Mouse (Mus musculus) cerebellum, adult 9-11 months (tissue): ENCODE results near the gene Diaph3.

ENCODE experiments used
- DNase-seq: peaks from one replicate; pipeline ENCODE4 v3.0.0; 2022

Gene Diaph3

DNA sequence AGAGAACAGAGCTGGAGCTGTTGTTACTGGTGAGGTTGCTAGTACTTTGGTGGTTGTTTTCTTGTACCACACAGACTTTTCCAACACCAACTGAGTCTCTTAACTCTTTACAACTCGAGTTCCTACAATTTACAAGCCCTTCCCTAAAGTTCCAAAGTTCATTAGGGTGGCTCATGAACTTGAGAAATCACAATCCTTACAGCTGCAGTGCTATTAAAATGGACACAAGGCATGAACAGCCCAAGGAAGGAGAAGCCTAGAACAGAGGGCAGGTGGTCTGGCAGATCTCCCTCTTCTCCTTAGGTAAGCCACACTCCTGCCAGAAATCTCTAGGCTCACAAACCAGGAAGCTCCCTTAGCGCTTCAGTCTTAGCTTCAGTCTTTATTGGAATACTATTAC, 303.4 kb downstream of the Diaph3 start:
- no peak for DNase-seq

DNA sequence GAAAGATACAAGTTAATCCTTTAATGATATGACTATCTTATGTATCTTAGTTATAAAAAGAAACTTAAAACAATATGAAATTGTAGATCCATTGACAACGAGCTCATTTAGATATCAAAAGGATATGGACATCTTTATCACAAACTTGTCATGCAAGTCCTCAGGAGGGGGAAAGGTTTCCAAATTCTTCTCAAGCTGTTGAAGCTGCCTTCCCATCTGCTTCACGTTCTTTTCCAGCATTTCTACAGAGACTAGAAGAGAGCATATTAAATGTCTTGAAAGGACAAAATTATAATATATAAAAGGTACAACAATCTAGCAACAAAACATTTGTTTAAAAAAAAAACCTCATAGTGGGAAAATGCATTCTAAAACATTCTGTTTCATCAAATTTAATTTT, 306.2 kb downstream of the Diaph3 start:
- DNase-seq: no peak

DNA sequence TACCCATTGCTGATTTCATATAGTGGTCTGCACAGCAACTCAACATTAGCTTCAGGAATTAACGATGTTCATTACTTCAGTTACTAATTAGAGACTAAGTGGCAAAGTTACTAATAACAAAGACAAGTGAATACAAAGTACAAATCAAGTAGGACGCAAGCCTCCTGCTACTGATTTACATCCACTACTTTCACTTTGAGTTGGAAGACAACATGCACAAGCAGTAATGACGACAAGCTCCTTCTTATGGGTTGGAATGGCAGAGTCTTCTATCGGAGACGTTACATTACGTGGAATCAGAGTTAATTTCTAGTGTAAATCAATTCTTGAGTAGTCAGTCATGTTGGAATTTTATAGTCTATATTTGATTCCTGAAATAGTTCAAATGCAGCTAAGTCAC, 306.8 kb downstream of the Diaph3 start:
- DNase-seq: no peak

DNA sequence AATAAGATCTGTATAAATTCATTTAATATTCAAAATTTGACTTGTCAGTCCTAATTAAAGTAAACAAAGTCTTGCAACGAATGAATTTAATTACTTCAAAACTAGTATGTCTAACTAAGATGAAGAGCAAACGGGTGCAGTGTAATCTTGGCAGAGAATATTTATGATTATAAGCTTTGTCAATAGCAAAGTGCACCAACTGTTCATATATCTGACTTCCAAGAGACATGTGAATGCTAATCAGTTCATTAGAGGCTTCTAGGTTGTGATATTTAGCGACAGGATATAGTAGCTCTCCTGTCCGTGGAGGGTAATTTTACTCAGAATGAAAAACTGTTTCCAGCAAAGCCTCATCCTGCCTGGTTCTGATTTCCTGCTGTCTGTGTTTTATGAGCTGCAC, 308.0 kb downstream of the Diaph3 start:
- DNase-seq: no peak

DNA sequence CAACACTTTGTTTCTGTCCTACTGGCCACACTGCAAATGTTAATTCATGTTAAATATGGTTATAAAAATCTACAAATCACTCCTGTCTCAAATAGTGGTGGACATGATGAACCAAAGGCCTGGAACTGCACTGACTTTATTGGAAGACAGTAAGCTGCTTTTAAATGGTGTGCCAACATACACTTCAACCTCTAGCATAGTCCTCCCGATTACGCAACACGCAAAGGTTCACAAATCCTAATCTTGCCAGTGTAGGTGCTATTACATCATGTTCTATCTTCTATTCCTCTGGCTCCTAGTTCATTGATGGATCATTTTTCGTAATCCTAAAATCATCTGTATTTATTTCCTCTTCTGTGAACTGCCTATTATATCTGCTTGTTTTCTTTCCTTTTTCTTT, 324.8 kb downstream of the Diaph3 start:
- no peak for DNase-seq

DNA sequence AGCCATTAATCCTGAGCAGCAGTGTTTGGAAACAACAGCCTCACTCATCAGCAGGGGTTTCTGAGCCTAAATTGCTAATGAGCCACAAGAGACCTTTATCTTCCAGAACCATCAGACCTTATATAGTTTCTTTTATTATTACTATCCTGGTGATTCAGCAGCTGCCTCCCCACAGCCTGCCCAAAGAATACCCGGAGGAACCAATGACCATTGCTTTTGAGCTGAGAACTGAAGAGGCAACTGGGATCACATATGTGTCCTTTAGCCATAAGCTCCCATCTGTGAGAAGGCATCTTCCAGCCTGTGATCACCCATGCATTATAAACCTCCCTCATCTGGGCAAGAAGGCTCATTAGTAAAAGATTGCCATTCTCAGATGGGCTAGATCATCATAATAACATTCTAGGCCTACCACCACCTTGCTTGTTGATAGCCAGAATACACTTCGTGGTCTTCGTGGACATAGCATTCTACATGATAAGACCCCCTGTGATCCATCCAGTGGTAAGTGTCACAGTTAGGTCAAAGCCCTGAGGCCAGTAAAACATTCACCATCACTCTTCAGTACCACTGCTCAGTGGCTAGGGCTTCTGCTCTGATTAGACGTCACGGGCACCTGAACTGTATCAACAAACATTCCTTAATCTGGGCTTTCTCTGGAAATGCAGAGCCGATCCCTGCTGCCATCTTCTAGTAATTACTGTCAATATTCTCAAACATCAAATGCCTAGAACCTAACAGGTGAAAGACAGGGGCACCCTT, 352.0 kb downstream of the Diaph3 start:
- DNase-seq: no peak

DNA sequence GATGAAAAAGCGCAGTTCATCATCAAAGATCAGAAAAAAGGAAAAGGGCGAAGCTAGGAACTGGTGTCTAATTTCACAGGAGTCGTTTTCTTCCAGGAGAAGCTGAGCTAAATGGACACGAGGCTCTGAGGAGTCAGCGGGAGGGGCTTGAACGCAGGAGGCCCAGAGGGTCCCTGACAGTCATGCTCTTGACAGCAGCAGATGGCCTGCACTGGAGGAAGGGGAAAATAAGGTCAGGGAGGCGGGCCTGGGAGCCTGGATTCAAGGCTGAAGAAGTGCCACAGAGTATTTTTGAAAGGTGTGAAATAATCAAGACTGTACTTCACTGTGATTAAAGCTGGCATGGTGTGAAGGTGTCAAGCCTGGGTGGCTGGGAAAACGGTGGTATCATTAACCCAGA, 354.2 kb downstream of the Diaph3 start:
- DNase-seq: peak; percentile 16

DNA sequence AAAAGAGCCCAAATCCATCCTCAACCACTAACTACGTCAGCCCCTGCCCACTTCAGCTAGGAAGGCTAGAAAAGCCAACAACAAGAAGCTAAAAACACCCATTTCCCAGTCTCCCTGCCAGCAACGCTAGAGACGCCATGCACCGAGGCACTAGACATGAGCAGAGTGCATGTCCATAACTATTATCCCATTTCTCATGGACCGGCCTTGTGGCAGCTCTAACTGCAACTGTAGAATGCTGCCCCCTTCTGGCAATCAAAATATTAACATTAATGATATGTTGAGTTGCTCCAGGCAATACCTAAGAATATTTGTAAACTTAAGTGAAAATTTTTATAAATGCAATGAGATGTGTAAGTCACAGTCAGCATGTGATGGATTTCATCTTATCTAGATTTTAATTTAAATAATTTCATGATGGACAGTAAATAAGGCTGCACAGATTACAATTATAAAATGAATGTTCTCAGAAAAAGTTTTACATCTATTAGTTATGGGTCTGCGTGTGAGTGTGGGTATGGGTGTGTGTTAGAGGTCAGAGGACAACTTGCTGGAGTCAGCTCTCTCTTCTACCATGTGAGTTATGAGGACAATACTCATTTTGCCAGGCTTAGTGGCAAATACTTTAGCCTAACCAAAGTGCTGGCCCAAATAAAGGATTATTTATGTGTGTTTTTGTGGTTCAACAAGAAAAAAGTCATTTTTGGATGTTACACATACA, 359.3 kb downstream of the Diaph3 start:
- peak; percentile 5 for DNase-seq

DNA sequence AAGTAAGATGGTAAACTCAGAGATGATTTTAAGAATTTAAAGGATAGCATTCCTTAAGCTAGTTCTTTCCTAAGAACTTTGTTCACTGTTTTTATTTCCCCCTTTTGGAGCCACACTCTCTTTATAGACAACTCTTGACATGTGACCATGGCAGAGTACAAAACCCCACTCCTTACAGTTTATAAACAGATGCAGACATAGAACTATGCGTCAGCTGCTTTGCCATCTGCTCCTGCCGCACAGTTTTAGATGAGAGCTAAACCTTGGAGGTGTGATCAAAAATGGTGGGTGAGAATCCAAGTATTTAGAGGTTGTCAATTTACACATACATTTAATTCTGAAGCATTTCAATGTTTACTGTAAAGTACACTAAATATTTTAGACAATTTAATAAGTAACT, 367.7 kb downstream of the Diaph3 start:
- DNase-seq: no peak

DNA sequence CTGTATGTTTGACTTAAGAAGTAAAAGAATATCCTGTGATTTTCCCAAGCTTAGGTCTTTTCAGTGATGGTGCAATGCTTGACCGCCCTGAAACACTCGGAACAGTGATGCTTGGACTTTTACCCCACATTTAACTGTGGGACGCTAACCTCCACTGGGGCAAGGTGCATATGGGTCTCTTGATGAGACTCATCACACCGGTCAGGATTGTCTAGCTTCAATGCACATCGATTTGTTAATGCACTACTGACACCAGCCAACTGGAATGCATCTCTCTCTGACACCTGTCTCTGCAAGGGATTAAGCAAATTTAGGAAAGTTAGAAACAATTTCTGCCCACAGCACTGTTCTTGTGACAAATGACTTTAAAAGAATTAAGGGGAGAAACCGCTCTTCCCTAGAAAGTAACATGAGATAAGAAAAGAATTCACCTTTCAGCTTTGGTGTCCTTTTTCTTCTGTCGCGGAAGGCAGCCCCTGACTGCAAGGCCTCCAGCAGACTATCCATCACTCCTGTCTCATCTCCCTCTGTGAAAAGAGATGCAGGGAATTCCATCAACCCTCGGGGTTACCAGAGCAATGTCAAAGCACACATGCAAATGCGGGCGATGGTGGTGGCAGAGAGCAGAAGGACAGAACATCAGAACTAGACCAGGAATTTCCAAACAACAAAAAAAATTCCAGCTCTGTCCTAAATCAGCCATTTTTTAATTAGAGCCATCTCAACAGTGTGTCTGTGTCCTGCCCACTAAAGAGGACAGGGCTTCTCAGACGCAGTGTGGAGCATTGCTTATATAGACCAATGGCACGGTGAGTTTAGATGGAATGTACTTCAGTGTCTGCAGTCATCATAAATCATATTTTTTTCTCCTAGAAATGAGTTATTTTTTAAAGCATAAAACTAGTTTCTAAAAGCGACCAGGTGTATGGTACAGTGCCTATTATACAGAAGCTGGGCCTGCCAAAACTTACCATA, 368.6 kb downstream of the Diaph3 start:
- DNase-seq: no peak

DNA sequence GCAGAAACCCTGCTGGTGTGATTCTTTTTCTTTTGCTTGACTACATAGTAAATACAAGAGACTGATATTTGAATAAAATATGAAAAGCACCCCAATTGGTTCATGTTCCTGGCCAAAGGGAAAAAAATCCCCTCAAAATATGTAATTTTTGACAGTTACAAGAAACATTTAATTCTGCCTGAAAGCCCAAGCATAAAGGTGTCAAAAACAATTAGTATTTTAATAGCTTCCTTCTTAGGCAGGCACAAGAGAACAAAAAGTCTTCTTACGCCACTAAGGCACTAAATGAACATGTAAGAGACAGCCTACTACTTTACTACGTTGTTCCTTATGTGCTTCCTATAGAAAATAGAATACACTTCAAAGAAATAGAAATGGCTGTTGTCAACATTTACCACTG, 376.7 kb downstream of the Diaph3 start:
- DNase-seq: no peak

DNA sequence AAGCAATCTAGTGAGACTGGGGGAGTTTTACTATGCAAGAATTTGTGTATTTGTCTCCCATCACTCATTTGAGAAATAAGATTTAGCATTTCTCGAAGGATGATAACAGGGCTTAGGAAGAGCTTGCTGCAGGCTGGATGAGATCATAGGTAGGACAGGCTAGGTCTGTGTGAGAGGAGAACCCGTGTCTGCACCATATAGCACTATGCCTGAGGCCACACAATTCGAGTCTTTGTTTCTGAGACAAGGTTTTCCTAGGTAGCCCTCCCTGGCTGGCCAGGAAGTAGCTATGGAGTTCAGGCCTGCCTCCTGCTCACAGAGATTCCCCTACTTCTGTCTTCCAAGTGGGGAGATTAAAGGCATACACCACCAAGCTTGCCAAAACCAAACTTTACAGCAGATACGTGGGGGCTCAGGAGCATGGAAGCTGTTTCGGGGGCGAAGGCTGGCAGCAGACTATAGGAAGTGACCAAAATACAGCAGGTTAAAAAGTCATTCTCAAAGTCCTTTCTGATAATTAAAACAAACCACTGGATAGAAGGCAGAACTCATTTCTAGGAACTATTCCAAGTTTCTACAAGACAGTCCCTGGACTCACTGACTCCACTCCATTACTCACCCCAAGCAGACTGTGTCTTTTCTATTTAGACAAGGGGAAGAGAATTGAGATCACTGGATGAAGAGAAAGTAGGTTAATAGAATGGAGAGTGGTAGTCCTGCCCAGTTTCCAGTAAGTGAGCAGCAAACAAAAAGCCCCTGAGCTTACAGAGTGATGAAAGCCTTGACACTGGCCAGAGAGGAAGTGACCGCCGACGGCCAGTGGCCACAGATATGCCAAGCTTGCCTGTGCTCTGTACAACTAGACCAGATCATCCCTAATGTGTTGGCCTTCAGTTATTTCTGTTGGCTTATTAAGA, 383.2 kb downstream of the Diaph3 start:
- peak; percentile 7 for DNase-seq

DNA sequence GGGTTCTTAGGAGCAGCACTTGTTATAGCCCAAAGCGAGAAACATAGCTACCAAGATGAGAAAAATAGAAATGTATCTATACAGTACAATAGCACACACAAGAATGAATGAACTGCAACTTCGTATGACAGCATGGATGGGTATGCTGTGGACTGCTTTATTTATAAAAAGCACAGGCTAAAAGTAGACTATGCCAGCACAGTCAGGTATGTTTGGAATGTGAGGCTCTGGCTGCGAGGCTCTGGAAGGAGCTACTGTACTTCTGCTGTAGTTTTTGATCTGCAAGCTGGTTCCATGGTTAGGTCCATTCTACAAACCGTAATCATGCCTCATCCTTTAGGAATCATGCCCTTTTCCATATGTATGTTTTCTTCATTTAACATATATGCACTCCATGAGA, 383.9 kb downstream of the Diaph3 start:
- no peak for DNase-seq

DNA sequence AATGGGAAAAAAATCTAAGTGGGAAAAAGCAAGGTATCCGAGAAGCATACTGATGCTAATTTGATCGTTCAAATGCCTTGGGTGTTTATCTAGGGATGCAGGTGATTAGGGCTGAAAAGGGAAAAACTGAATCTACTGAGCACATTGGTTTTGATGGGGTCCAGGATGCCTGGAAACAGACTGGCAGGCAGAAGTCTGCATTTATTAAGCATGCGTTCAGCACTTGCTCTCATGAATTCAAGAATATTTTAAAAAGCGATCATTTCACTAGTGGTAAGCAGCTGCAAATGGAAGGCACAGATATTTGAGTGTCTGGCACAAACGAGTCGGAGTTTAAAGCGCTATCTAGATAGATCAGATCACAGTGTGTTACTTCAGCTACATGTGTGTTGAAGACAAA, 390.7 kb downstream of the Diaph3 start:
- no peak for DNase-seq

DNA sequence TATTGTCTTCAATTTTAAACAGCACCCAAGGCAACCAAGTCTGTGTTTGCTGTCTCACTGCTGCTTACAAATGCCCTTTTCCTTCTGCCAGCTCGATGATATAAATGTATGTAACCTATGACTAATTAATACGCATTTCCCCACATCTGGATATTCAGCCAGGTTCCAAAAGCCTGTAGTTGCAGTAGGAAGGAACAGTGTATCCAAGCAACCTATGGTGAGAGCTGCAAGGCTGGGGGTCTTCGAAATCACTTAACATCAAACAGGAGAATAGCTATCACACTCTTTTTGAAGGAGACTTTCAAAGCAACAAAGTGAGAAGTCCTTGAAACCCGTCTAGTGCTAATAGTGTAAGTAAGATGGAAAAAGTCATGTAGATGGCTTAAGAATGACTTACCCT, 391.6 kb downstream of the Diaph3 start:
- no peak for DNase-seq

DNA sequence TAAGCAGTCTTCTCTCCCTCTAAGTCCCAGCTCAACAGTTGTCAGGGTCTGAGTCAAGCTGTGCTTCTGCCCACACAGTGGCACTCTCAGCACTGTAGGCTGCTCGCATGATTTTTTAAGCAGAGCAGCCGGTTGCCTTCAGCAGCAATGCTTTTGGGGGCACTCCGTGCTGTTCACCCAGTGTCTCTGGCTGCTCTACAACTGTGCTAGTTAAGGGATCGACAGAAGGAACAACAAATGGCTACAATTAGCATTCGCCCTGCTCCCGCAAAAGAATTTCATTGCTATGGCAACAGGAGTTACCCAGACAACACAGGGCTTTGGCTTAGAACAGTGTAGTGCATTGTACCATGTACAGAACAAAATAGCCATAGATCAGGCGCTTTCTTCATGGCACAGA, 392.2 kb downstream of the Diaph3 start:
- DNase-seq: peak; percentile 24

DNA sequence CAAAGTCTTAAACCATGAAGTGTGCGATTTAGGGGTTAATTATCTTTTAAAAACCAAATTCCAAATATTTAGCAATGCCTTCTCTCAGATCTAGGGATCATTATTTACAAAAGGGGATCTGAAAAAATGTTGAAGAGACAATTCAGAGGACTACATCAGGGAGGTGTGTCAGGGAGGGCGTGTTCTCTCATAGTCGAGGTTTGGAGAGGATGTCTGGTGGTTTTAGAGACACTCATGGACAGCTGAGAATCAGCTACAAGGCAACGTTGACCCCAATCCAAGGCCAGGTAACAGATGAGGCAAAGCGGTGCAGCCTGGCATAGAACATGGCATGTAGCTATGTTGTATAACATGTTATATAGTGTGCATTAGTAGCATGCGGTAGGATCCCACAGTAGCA, 396.5 kb downstream of the Diaph3 start:
- DNase-seq: no peak

DNA sequence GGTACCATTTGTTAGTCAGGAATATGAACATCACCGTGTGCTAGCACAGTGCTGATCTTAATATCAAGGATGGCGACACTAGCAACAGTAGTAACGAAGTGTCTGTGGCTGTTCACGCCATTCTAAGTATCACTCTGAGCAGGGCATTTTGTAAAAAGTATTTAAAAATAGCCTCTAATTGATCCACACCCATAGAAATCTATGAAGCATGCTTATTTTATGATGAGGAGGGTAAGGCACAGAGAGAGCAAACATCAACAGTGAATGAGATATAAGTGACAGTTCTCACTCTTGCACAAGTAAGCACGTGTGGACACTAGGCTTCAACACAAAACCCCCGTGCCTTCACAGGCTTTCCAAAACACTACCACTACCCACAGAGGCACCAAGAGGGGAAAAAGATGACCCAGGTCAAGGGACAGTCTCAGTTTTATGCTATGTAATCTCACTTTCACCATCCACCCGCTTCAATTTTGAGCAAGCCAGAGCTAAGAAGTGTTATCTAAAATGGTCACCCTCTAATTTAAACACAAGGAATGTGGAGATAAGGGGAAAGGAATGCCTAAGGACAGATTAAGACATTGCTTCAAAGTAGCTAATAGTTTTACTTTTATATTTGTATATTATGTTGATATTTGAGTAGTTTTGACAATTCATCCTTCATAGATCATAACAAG, 399.0 kb downstream of the Diaph3 start:
- no peak for DNase-seq

DNA sequence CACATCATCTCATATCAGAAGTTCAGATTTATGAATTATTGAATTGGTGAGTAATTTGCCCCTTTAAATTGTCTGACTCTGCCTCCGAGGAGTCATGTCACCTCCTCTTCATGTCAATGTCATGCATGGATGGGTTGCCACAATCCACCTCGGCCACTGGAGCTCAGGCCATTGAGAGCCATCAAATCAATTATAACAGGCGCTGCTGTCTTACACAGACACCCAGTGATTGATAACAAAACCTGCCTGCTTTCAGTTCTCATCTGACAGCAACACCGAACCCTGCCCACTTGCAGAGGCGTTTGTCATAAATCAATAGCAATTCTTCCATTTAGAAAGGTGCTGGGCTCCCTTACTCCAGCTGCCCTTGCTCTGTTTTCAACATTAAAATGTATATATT, 402.1 kb downstream of the Diaph3 start:
- no peak for DNase-seq

DNA sequence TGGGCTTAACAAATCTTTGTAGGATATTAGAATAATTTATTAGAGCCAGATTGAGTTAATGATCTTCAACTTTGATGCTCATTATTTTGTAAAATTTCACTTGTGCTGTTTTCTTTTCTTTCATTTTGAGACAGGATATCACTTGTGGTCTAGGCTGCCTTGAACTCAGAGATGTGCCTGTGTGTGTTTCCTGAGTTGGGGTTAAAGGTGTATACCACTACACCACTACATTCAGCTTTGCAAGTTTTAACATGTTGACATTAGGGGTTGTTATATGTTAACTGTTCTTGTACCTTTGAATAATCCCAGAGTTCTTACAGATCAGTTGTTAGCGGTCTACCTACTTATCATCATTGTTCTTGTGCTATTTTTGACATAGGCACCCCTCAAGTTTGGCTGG, 404.4 kb downstream of the Diaph3 start:
- DNase-seq: no peak

DNA sequence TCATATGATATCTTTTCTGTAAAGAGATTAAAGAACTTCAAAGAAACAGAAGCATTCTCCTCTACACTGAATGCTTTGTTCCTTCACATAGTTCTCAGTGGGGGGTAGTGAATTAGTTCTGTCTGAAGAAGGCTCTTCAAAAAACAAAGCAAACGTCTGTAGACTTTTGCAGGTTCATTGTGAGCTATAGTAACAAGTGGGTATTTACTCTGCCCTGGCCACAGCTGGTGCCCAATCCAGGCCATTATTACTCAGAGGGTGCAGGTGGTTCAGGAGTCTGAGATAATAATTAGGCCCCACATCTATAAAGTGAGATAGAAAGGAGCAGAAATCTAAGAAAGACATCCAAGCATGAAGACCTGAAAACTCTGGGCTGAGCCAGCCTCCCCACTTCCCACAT, 409.7 kb downstream of the Diaph3 start:
- no peak for DNase-seq

DNA sequence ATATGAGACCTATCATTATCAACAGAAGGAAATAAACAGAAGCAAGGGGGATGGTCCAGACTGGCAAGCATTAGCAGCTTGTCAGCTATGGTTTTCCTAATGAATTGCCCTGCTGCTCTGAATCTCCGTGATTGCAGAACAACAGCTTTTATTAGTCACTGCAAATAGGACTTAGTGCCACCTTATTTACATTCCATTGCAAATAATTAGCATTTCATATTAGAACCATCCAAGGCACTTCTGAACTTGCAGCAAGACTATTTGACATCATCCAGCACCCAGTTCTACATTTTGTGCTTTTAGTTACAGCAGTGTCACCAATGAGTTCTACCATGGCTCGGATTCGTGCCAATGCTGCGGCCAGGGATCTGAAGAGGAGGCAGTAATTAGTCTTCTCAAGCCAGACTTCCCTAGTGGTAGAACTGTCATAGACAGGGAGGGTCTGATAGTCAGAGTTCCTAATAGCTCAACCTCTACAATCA, 411.4 kb downstream of the Diaph3 start:
- DNase-seq: no peak
